Mouse (Mus musculus): ENCODE results near the gene Timp4. TPM values are rescaled to one million over a fixed set of nuclear protein-coding genes. Genes with fewer than 3 reads are reported as not detected.

Timp4 gene
- polyA plus RNA-seq (2012; rRNA removed) = 30.4 and 31.4 TPM in 2 replicates

DNA sequence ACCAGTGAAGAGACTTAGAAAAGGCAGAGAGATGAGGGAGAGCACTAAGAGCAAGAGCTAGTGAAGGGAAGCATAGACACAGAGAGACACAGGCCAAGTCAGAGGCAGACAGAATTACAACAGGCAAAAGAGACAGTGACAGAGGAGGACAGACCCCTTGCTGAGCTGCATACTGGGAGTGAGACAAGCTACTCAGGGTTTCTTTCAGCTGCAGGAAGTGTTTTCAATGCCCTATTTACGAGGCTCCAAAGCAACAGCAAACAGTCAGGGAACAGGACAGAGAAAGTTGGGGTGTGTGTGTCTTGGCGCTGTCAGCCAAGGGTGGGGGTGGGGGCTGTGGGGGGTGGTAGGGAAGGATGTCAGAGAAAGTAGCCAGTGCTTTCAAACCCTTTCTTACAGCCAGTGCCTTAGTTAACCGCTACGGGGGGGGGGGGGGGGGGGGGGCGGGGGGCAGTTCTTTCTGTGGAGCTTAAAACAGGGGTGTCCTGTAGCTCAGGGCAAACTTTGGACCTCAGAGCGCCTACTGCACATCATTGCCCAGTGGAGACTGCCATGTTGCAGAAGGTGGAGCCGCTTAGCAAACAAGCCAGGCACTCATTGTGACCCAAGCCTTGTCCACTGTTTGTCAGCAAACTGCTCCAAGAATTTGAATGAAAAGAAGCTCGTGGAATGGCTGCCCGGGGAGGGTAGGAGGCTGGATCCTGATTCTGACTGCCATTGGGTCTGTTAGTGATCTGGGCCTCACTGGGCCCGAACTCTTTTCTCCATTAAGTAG is at the start of gene Timp4:
Gene Timp4 (minus strand): TSS at position 107 of the 775 bp plus-strand sequence.
- H3K27ac ChIP-seq (ENCODE audit: insufficient read depth, low read length) = peak within 1 kb of the TSS; percentile 66
- H3K4me1 ChIP-seq (ENCODE audit: control insufficient read depth, insufficient read depth, low read length) = peaks cover 3% of the 10 kb centered on the region
- H3K4me3 ChIP-seq (ENCODE audit: insufficient read depth, low read length) = peak within 1 kb of the TSS; percentile 34; the same call in 1 of the 2 replicates
- TF ChIP-seq CTCF (IDR thresholded peaks at IDR 0.05; ENCODE audit: extremely low read depth, insufficient read depth, low read length) = no peak
- no peak for TF ChIP-seq POLR2A (IDR thresholded peaks at IDR 0.05; ENCODE audit: extremely low read depth, insufficient read depth, low read length)

DNA sequence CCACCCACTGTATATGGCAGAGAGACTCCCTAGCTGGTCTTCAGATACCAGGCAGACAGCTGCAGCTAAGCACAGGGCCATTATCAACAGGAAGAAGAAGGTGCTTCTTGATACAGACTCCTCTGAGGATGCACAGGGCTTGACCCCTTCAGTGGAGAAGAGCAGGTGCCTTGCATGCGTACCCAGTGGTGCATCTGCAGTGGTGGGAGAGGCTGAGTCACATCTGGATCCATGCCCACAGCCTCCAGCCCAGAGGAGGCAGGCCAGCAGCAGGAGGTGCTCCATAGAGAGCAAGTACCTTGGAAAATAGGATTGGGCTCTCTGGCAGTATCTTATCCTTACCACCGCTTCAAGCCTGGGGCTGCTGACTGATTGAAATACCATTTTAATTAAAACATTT is 41.9 kb upstream of the Timp4 start:
- H3K4me3 ChIP-seq (ENCODE audit: insufficient read depth, low read length) = no peak overlapping the region
- peak overlapping the region; percentile 77 for H3K27ac ChIP-seq (ENCODE audit: insufficient read depth, low read length)
- TF ChIP-seq CTCF (IDR thresholded peaks at IDR 0.05; ENCODE audit: extremely low read depth, insufficient read depth, low read length) = no peak
- H3K4me1 ChIP-seq (ENCODE audit: control insufficient read depth, insufficient read depth, low read length) = peaks cover 5% of the 10 kb centered on the region

DNA sequence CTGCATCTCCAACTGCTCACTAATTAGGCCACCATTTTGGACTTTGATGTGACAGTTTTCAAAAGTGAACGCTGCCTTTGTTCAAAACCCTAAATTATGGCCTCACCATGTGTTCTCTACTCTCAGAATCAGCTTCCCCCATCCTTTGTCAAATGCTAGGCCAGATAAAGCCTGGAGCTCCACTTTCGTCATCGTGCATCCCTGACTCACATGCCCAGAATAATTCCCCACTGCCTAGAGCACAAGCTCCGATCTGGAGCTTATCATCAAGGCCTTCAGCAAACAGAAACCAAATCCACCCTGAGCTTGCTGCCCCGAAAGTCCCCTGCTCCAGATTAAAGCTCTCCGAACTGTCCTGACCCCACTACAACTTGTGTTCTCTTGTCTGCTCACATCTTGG is 40.6 kb upstream of the Timp4 start:
- Histone ChIP-seq H3K27ac (ENCODE audit: insufficient read depth, low read length) (peak overlapping the region; percentile 43; the same call in 1 of the 2 replicates), H3K4me1 (ENCODE audit: control insufficient read depth, insufficient read depth, low read length) (peaks cover 5% of the 10 kb centered on the region), H3K4me3 (ENCODE audit: insufficient read depth, low read length) (no peak overlapping the region)
- TF ChIP-seq POLR2A (IDR thresholded peaks at IDR 0.05; ENCODE audit: extremely low read depth, insufficient read depth, low read length) (no peak), CTCF (IDR thresholded peaks at IDR 0.05; ENCODE audit: extremely low read depth, insufficient read depth, low read length) (no peak)

DNA sequence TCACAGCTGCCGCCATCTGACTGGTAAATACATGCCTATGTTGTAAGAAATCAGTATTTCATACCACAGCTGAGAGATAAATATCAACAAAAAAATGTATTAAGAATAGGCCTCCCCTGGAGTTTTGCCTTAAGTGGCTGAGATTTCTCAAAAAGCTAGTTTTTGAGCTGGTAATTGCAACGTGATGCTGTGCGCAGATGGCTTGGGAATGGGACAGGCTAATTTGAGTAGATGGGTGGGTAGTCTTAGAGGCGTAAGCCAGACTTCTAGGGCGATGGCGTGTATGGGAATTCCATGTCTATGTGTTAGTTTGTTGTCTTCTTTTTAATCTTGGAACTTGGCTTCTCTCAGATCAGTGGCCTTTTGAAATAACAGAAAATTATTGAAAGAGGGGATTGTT is 39.8 kb upstream of the Timp4 start:
- TF ChIP-seq CTCF (IDR thresholded peaks at IDR 0.05; ENCODE audit: extremely low read depth, insufficient read depth, low read length) (no peak), POLR2A (IDR thresholded peaks at IDR 0.05; ENCODE audit: extremely low read depth, insufficient read depth, low read length) (no peak)
- H3K27ac ChIP-seq (ENCODE audit: insufficient read depth, low read length) = no peak overlapping the region
- no peak overlapping the region for H3K4me3 ChIP-seq (ENCODE audit: insufficient read depth, low read length)
- H3K4me1 ChIP-seq (ENCODE audit: control insufficient read depth, insufficient read depth, low read length) = peaks cover 7% of the 10 kb centered on the region

DNA sequence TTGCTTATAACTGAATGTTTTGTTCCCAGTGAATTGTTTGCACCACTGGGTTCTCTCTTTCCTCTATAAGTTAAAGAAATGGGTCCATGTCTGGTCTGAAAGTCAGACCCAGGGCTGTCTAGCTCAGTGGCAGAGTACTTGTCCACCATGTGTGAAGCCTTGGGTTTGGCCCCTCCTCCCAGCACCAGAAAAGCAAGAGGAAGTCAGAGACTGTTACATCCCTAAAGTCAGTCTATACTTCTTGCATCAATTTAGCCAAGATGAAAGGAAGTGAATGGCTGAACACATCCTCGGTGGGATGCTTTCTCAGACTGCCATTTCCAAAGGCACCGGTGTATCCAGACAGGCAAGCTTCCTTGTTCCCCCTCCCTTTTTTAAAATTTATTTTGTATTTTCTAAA is 39.1 kb upstream of the Timp4 start:
- H3K4me1 ChIP-seq (ENCODE audit: control insufficient read depth, insufficient read depth, low read length) = peaks cover 7% of the 10 kb centered on the region
- no peak overlapping the region for H3K27ac ChIP-seq (ENCODE audit: insufficient read depth, low read length)
- TF ChIP-seq CTCF (IDR thresholded peaks at IDR 0.05; ENCODE audit: extremely low read depth, insufficient read depth, low read length) = no peak
- no peak for TF ChIP-seq POLR2A (IDR thresholded peaks at IDR 0.05; ENCODE audit: extremely low read depth, insufficient read depth, low read length)
- no peak overlapping the region for H3K4me3 ChIP-seq (ENCODE audit: insufficient read depth, low read length)

DNA sequence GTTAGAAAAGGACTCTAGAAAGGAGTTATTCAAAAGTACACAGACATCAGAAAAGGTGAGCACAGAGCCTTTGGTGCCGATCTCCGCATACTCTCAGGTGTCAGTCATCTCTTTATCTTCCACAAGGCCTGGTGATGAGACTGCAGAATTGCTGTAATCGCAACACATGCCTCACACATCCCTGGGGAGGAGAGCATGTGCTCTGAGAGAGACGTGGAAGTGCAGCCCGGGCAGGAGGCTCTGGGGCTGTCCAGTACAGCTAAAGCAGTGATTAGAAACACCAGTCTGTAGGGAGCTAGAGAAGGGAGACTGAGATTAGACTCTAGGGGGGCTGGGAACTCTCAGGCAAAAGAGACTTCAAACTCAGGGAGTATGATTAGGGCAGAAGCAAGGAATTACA is 38.6 kb upstream of the Timp4 start:
- TF ChIP-seq POLR2A (IDR thresholded peaks at IDR 0.05; ENCODE audit: extremely low read depth, insufficient read depth, low read length) (no peak), CTCF (IDR thresholded peaks at IDR 0.05; ENCODE audit: extremely low read depth, insufficient read depth, low read length) (no peak)
- H3K4me3 ChIP-seq (ENCODE audit: insufficient read depth, low read length) = no peak overlapping the region
- H3K27ac ChIP-seq (ENCODE audit: insufficient read depth, low read length) = no peak overlapping the region

DNA sequence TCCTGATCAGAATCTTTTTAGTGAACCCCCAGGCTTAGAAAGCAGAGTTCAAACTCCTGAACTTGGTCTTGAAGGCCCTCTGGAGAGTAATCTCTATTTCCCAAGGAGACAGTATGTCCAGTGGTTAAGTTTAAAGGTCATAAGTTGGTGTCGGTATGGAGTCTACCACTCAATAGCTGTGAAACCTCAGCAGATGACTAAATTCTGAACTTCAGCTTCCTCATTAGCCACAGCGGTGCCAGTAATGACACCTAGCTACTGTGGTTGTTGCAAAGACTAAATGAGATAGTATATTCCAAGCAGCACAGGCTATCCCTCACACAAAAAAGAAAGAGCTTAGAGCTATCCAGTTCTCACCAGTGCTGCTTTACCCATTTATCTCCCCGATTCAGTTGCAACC is 36.2 kb upstream of the Timp4 start:
- TF ChIP-seq CTCF (IDR thresholded peaks at IDR 0.05; ENCODE audit: extremely low read depth, insufficient read depth, low read length) (no peak), POLR2A (IDR thresholded peaks at IDR 0.05; ENCODE audit: extremely low read depth, insufficient read depth, low read length) (no peak)
- Histone ChIP-seq H3K27ac (ENCODE audit: insufficient read depth, low read length) (no peak overlapping the region), H3K4me3 (ENCODE audit: insufficient read depth, low read length) (no peak overlapping the region), H3K4me1 (ENCODE audit: control insufficient read depth, insufficient read depth, low read length) (peaks cover 5% of the 10 kb centered on the region)

More for the DNA sequence above, 38.6 kb upstream of the Timp4 start:
- H3K4me1 ChIP-seq (ENCODE audit: control insufficient read depth, insufficient read depth, low read length) = peaks cover 7% of the 10 kb centered on the region

DNA sequence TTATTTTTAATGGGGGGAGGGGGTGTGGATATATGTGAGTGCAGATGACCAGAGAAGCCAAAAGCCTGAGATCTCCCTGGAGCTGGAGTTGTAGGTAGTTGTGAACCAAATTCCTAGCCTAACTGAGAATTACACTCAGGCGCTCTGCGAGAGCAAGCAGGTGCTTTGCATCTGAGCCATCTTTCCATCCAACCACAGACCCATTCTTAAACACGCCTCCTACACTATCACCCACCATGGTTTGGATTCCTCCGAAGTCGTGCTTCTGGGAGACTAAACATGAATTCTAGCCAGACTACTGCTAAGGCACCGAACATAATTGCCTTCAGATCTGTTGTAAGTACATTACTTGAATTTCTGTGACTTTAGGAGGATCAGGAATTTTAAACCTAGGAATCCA is 34.4 kb upstream of the Timp4 start:
- no peak for TF ChIP-seq POLR2A (IDR thresholded peaks at IDR 0.05; ENCODE audit: extremely low read depth, insufficient read depth, low read length)
- no peak for TF ChIP-seq CTCF (IDR thresholded peaks at IDR 0.05; ENCODE audit: extremely low read depth, insufficient read depth, low read length)
- Histone ChIP-seq H3K27ac (ENCODE audit: insufficient read depth, low read length) (no peak overlapping the region), H3K4me3 (ENCODE audit: insufficient read depth, low read length) (no peak overlapping the region), H3K4me1 (ENCODE audit: control insufficient read depth, insufficient read depth, low read length) (peaks cover 3% of the 10 kb centered on the region)

DNA sequence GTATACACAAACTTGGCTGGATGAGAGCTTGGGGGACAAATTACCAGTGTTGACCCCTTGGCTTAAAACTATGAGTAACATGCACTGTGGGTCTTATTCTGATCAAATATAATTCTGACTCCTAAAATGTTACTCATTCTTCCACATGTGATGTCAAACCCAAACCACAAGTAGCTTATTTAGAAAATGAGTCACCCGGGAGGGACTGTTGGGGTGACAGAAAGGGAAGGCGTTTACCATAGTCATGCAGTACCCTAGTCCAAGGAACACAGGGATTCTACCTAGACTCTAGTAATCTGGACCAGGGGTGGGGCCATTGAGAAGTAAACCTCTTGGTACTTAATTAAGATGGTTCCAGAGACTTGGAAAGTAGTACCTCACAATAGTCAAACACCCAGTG is 32.1 kb upstream of the Timp4 start:
- Histone ChIP-seq H3K4me3 (ENCODE audit: insufficient read depth, low read length) (no peak overlapping the region), H3K4me1 (ENCODE audit: control insufficient read depth, insufficient read depth, low read length) (peaks cover 2% of the 10 kb centered on the region; the same call in 1 of the 2 replicates), H3K27ac (ENCODE audit: insufficient read depth, low read length) (no peak overlapping the region)
- TF ChIP-seq POLR2A (IDR thresholded peaks at IDR 0.05; ENCODE audit: extremely low read depth, insufficient read depth, low read length) (no peak), CTCF (IDR thresholded peaks at IDR 0.05; ENCODE audit: extremely low read depth, insufficient read depth, low read length) (no peak)

DNA sequence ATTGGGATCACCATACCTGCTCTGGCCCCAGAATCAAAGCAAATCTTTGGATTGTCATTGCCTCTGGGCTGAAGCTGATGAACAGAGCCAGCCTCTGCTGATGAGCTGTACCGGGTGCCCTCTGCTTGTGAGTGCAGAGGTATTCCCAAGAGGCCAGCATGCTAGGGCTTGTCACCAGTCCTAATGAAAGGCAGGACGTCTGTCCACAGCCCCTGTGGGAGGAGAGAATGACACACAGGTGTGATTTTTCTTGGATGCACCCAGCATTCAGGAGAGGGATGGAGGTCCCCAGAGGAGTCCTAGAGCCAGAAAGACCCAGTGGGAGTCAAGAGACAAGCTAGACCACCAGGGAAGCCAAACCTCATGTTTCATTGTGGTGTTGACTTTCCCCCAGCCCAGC is 27.6 kb upstream of the Timp4 start:
- no peaks in the 10 kb centered on the region; the same call in 1 of the 2 replicates for H3K4me1 ChIP-seq (ENCODE audit: control insufficient read depth, insufficient read depth, low read length)
- TF ChIP-seq POLR2A (IDR thresholded peaks at IDR 0.05; ENCODE audit: extremely low read depth, insufficient read depth, low read length) (no peak), CTCF (IDR thresholded peaks at IDR 0.05; ENCODE audit: extremely low read depth, insufficient read depth, low read length) (no peak)
- no peak overlapping the region for H3K4me3 ChIP-seq (ENCODE audit: insufficient read depth, low read length)
- H3K27ac ChIP-seq (ENCODE audit: insufficient read depth, low read length) = no peak overlapping the region
